Mouse (Mus musculus) ES-E14 (cell line): ENCODE measurements around the gene Slc4a7. TPM values are rescaled to one million over a fixed set of nuclear protein-coding genes. Genes with fewer than 3 reads are reported as not detected.
A peak's percentile ranks its signal among the peaks of the same experiment; 100 is the strongest.

Experiments
- DNase-seq: peaks from one replicate; pipeline ENCODE4 v3.0.0-alpha.2; 2013; ENCODE audit warnings: low read depth, low spot score
- H3K27ac ChIP-seq: 2 replicates; pipeline ENCODE4 v1.5.1; 2012; ENCODE audit warnings: low read depth, mild to moderate bottlenecking, low read length, moderate library complexity, mixed read lengths; ENCODE audit not compliant: poor library complexity, insufficient read depth, severe bottlenecking
- H3K36me3 ChIP-seq: 2 replicates; pipeline ENCODE4 v1.6.1; 2012; ENCODE audit warnings: mild to moderate bottlenecking, low read length, moderate library complexity, mixed read lengths; ENCODE audit not compliant: control insufficient read depth, poor library complexity, insufficient read depth, severe bottlenecking
- H3K4me1 ChIP-seq, 2 experiments: fragments of 150-350 bp in 1 of 2; sonication (generic) in 1 of 2; 2 replicates each; pipeline ENCODE4 v1.6.1; 2012; ENCODE audit warnings: low read length in 2 of 2, mild to moderate bottlenecking in 1 of 2, mixed read lengths in 1 of 2; ENCODE audit not compliant: control insufficient read depth in 2 of 2, insufficient read depth in 2 of 2, poor library complexity in 1 of 2
- H3K4me3 ChIP-seq, 2 experiments: fragments of 150-350 bp in 1 of 2; sonication (generic) in 1 of 2; 2 replicates each; pipeline ENCODE4 v1.5.1; 2012; ENCODE audit warnings: low read length in 2 of 2, low read depth in 1 of 2, mild to moderate bottlenecking in 1 of 2, mixed read lengths in 1 of 2; ENCODE audit not compliant: insufficient read depth in 1 of 2, poor library complexity in 1 of 2, severe bottlenecking in 1 of 2
- H3K9ac ChIP-seq: 2 replicates; pipeline ENCODE4 v1.6.1; 2012; ENCODE audit warnings: low read depth, mild to moderate bottlenecking, low read length, mixed read lengths; ENCODE audit not compliant: poor library complexity, insufficient read depth, severe bottlenecking
- H3K9me3 ChIP-seq: fragments of 150-350 bp; sonication (generic); 2 replicates; pipeline ENCODE4 v1.6.1; 2012; ENCODE audit warnings: low read depth, mild to moderate bottlenecking, low read length; ENCODE audit not compliant: control insufficient read depth, insufficient read depth
- CHD2 ChIP-seq: IDR thresholded peaks from 2 replicates; pipeline ENCODE4 v1.6.1; 2014; ENCODE audit warnings: mild to moderate bottlenecking, low read depth, low read length, inconsistent platforms
- HCFC1 ChIP-seq: IDR thresholded peaks from 2 replicates; pipeline ENCODE4 v1.6.1; 2012; ENCODE audit warnings: low read length, inconsistent platforms, borderline replicate concordance; ENCODE audit not compliant: insufficient read depth
- MAFK ChIP-seq: IDR thresholded peaks from 2 replicates; pipeline ENCODE4 v1.6.1; 2014; ENCODE audit warnings: mild to moderate bottlenecking, low read depth, low read length, inconsistent platforms; ENCODE audit not compliant: insufficient read depth
- ZC3H11A ChIP-seq: IDR thresholded peaks from 2 replicates; pipeline ENCODE4 v1.6.1; 2012; ENCODE audit warnings: low read depth, mild to moderate bottlenecking, inconsistent platforms, low read length, borderline replicate concordance
- ZNF384 ChIP-seq: IDR thresholded peaks from 2 replicates; pipeline ENCODE4 v1.6.1; 2012; ENCODE audit warnings: low read depth, low read length, inconsistent platforms
- in situ Hi-C, 2 experiments: fragments of 600-800 bp; cut with MboI; formaldehyde crosslinking; loops; one replicate each; pipeline ENCODE4 v1.15.1; 2025; ENCODE audit warnings: low sequenced_read_pairs in 2 of 2, inconsistent platforms in 1 of 2; ENCODE audit not compliant: unreplicated experiment in 2 of 2
- total RNA-seq: library from RNA; depleted of rRNA; stranded (reverse); fragments of 300-350 nt; gene quantifications from 2 replicates; pipeline ENCODE4 v1.2.3, GENCODE M21; 2012; rRNA removed

The Slc4a7 gene
- 55.5 and 60.4 TPM in 2 replicates for total RNA-seq

DNA sequence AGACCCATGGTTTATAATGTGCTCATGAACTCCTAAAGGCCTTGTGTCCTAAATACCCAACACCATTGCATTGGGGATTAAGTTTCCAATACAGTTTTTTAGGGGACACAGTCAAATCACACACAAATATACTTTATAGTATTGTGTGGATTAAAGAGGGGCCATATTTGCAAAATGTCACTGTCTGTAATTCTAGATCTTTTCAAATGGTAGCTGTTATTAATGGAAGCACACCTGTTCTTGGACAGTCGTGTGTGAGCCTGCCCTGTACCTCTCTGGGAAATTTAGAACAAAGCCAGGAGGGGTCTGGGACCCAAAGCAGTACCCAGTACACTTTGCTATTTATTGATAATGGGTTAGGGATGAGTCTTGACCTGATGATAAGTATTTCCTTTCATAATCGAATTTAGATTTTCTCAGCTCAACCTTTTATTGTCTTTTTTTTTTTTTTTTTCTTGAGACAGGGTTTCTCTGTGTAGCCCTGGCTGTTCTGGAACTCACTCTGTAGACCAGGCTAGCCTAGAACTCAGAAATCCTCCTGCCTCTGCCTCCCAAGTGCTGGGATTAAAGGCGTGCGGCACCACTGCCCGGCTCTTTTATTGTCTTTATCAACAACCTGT is at the start of gene Slc4a7:
Gene Slc4a7, plus strand, starts transcription at position 570 of the 620 bp plus-strand sequence.
- peak within 1 kb of the TSS; percentile 97 for H3K9ac ChIP-seq
- no peak for TF ChIP-seq MAFK
- no peak for TF ChIP-seq ZNF384
- in situ Hi-C loops, result no loop called here
- no peaks in the 10 kb centered on the region for H3K9me3 ChIP-seq
- H3K4me1 ChIP-seq, result no peaks in the 10 kb centered on the region; a peak in 1 of 4 replicates
- peak within 1 kb of the TSS; percentile 57; the same call in 1 of the 2 replicates for H3K27ac ChIP-seq
- no peak for DNase-seq
- H3K36me3 ChIP-seq, result no peaks in the 10 kb centered on the region
- peak within 1 kb of the TSS; percentile 98 to 100 for H3K4me3 ChIP-seq

DNA sequence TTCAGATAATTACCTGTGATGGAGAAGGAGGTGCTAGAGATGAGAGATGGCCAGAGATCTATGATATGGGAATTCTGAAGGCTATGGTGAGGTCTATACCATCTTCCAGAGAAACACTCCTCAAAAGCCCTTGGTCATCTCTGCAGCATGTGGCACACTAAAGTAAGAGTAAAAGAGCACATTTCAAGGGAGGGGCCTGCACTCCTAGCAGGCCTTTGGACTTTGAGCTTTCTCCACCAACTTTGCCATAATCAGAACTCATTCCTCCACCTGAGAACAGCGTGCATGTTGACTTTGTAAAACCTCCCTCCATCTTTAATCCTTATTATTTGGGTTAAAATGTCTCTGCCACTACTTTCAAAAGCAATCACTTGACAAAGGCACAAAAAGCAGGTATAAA is 31.5 kb upstream of the Slc4a7 start:
- H3K36me3 ChIP-seq, result no peaks in the 10 kb centered on the region
- TF ChIP-seq MAFK, result no peak
- TF ChIP-seq ZC3H11A, result no peak
- TF ChIP-seq ZNF384, result no peak
- TF ChIP-seq HCFC1, result no peak
- TF ChIP-seq CHD2, result no peak
- H3K27ac ChIP-seq, result no peak overlapping the region
- no peaks in the 10 kb centered on the region for H3K4me1 ChIP-seq
- no peak for DNase-seq
- H3K9ac ChIP-seq, result no peak overlapping the region
- in situ Hi-C loops, result no loop called here
- H3K4me3 ChIP-seq, result no peak overlapping the region
- H3K9me3 ChIP-seq, result peaks cover 1% of the 10 kb centered on the region; the same call in 1 of the 2 replicates

DNA sequence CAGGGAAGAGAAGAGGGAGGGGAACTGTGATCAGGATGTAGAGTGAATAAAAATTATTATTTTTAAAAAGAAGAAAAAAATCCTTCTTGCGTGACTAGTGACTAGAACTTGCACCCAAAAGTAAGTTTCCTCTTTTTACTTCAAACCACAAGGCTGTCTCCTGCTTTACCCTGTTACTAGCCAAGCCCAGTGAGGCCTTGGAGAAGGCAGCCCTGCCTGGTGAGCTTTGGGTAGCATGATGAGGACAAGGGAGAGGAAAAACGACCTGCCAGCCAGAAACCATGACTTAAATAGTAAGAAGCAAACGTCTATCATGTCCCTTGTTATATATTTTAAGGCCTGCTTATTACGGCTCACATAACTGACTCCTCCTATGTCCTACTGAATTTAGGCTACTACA is 20.5 kb upstream of the Slc4a7 start:
- in situ Hi-C loops, result no loop called here
- H3K9ac ChIP-seq, result no peak overlapping the region
- H3K9me3 ChIP-seq, result no peaks in the 10 kb centered on the region
- H3K4me3 ChIP-seq, result no peak overlapping the region
- H3K36me3 ChIP-seq, result no peaks in the 10 kb centered on the region
- H3K4me1 ChIP-seq, result no peaks in the 10 kb centered on the region
- TF ChIP-seq CHD2, result no peak
- no peak for TF ChIP-seq HCFC1
- no peak for TF ChIP-seq ZC3H11A
- no peak for TF ChIP-seq MAFK
- no peak for TF ChIP-seq ZNF384
- no peak for DNase-seq
- no peak overlapping the region for H3K27ac ChIP-seq

- Histone ChIP-seq H3K4me1 (no peaks in the 10 kb centered on the region), H3K4me3 (no peak overlapping the region), H3K27ac (no peak overlapping the region), H3K9me3 (no peaks in the 10 kb centered on the region), H3K36me3 (no peaks in the 10 kb centered on the region), H3K9ac (no peak overlapping the region)
- in situ Hi-C loops, result no loop called here
- TF ChIP-seq HCFC1 (no peak), MAFK (no peak), ZNF384 (no peak), ZC3H11A (no peak), CHD2 (no peak)
- DNase-seq, result no peak
These were observed 17.3 kb upstream of the Slc4a7 start for GRCm38 (mm10) chr14:14684771-14685170.

DNA sequence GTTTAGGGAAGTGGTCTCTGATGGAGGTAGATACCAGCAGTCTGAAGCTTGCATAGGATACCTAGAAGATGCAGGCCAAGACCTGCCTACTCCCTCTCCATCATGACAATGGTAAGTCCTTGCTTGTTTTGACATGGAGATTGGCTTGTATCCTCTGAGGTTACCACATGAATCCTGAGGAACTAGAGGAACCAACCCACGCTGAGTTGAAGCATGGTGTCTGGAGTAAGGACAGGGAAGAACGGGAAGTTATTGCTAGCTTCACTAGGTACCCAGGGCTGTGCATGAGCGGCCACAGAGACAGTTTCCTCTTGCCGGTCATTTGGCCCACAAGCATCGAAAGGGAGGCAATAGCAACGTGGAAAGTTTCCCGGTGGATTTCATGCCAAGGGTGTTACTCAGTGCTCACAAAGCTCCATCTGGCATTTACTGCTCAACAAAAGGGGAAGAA is 16.0 kb upstream of the Slc4a7 start:
- TF ChIP-seq HCFC1, result no peak
- no peak for TF ChIP-seq CHD2
- no peak for TF ChIP-seq ZNF384
- no peak for TF ChIP-seq MAFK
- TF ChIP-seq ZC3H11A, result no peak
- DNase-seq, result no peak
- in situ Hi-C loops, result no loop called here

More for the DNA sequence above, 16.0 kb upstream of the Slc4a7 start:
- Histone ChIP-seq H3K4me1 (no peaks in the 10 kb centered on the region), H3K36me3 (no peaks in the 10 kb centered on the region), H3K9me3 (no peaks in the 10 kb centered on the region), H3K4me3 (no peak overlapping the region), H3K9ac (no peak overlapping the region), H3K27ac (no peak overlapping the region)
